Mouse (Mus musculus): ENCODE data around the gene Irs2. TPM values are rescaled to one million over a fixed set of nuclear protein-coding genes. Genes with fewer than 3 reads are reported as not detected.

The Irs2 gene
- polyA plus RNA-seq (2015; fragmentation: Nextera tagmentation; extraction: Ambion mirVana): 3.6 and 3.7 TPM in 2 replicates

DNA sequence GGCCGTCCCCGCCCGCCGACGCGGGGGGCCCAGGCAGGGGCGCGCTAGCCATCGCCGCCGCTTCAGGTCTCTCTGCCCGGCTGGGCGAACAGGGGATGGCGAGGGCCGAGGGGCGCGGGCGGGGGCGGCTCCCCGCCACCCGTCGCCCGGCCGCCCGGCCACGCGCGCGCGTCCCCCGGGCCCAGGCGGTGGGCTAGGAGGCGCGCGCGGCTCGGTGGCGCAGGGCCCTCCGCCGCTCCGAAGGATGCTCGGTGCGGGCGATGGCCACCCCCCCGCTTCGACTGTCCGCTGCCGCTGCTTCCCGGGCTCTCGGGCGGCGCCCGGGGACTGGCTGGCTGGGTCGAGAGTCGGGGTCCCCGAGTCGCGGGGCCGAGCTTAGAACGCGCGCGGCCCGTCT is at the start of gene Irs2:
TSS of gene Irs2 (minus strand) at position 80 of the 397 bp plus-strand sequence.

